Mouse (Mus musculus): ENCODE measurements around the gene Kidins220. TPM values are rescaled to one million over a fixed set of nuclear protein-coding genes. Genes with fewer than 3 reads are reported as not detected.

The Kidins220 gene
- polyA plus RNA-seq, 1 experiment from 2014 or later, result 14.3 TPM

DNA sequence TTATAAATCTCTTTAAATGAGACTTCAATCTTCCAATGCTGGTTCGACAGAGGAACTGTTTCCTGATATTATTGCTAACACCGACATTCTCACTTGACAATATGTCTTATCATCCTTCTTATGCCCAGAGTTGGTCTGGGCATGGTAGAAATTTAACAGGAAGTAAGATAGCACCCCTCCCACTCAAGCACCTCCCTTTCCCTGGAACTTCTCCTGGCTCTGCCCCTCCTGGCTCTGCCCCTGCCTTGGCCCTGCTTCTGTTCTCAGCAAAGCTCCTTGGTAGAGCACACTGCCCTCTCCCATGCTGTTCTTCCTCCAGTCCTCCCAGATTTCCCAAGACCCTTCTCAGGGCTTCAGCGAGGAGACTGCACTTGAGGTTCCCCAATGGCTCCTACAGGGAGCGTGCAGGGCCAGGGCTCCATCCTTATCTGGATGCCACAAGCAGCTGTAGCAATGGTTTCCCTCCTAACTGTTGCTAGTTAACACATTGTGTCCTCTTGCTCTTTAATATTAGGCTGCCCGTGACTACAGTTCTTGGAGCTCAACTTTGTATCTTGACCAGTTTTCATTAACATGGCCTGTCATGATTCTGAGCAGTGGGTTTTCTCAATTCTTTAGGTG is 39.7 kb downstream of the Kidins220 start:
- peak overlapping the region; percentile 67 for H3K27ac ChIP-seq
- no peaks in the 10 kb centered on the region for H3K27me3 ChIP-seq (ENCODE audit: low read depth, poor library complexity, severe bottlenecking)
- WGBS, result 93% methylated on average over 5 of the region's 5 CpGs

DNA sequence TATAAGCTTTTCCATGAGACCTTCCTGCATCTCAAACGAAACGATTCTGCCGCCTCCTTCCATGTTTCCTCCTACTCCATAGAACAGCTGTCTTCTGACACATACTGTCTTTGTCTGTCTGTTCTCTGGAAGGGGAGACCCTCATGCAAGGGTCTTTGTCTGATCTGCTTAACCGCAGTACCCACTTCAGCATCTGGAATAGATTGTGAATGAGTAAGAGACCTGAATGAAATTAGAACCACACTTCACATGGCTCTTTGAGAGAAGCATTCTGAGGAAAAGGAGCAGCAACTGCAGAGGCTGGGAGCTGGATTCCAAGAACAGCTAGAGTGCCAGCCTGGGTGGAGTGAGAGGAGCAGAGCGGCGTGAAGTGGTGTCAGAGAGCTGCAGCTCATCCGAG is 40.2 kb downstream of the Kidins220 start:
- 76% methylated on average over 7 of the region's 7 CpGs for WGBS
- H3K4me3 ChIP-seq, result no peak overlapping the region
- H3K27me3 ChIP-seq (ENCODE audit: low read depth, poor library complexity, severe bottlenecking), result no peaks in the 10 kb centered on the region
- no peak for DNase-seq (ENCODE audit: low spot score)
- H3K9me3 ChIP-seq (replicated peaks), result no peaks in the 10 kb centered on the region
- peaks cover 72% of the 10 kb centered on the region for H3K36me3 ChIP-seq
- peak overlapping the region; percentile 67 for H3K27ac ChIP-seq
- H3K4me1 ChIP-seq, result peaks cover 12% of the 10 kb centered on the region

More for the DNA sequence above, 39.7 kb downstream of the Kidins220 start:
- H3K36me3 ChIP-seq, result peaks cover 73% of the 10 kb centered on the region
- H3K4me3 ChIP-seq, result no peak overlapping the region
- H3K9me3 ChIP-seq (replicated peaks), result no peaks in the 10 kb centered on the region
- no peak for DNase-seq (ENCODE audit: low spot score)
- H3K4me1 ChIP-seq, result peaks cover 12% of the 10 kb centered on the region

DNA sequence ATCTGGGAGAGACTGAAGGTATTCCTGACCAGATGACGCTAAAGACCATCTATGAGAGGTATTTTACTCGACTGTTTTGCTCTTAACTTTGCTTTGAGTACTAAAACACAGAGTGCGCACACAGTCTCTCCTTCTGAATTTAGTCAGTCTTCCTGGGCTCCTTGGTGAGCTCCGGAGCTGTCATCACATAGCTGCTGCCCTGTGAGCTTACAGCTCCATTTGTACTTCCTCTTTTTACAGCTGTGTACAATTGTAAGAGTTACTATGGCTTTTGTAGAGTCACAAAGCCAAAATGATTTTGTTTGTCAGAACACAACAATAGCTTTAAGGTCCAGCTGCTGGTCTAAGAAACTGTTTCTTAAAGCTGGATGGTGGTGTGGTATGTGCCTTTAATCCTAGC is 42.3 kb downstream of the Kidins220 start:
- Histone ChIP-seq H3K27me3 (ENCODE audit: low read depth, poor library complexity, severe bottlenecking) (no peaks in the 10 kb centered on the region), H3K4me1 (peaks cover 12% of the 10 kb centered on the region), H3K27ac (no peak overlapping the region), H3K36me3 (peaks cover 59% of the 10 kb centered on the region), H3K4me3 (no peak overlapping the region), H3K9me3 (replicated peaks) (no peaks in the 10 kb centered on the region)
- DNase-seq (ENCODE audit: low spot score), result no peak
- 92% methylated on average over 4 of the region's 4 CpGs for WGBS

DNA sequence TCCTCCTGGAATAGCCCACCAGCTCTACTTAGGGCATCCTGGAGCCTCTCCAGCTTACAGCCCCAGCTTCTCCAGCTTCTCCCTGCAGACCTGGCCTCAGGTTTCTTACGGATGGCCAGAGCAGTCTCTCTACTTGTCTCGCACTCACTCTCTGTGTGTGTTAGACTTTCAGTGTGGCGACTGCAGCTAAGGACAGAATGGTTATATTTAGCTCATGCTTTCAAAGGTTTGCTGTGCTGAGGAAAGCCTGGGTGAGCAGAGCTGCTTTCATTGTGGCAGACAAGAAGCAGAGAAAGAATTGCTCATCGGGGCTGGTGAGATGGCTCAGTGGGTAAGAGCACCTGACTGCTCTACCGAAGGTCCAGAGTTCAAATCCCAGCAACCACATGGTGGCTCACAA is 46.3 kb downstream of the Kidins220 start:
- WGBS, result 91% methylated on average over 5 of the region's 5 CpGs
- peaks cover 27% of the 10 kb centered on the region for H3K36me3 ChIP-seq
- H3K4me3 ChIP-seq, result no peak overlapping the region
- H3K4me1 ChIP-seq, result no peaks in the 10 kb centered on the region
- no peak for DNase-seq (ENCODE audit: low spot score)
- no peaks in the 10 kb centered on the region for H3K9me3 ChIP-seq (replicated peaks)
- no peak overlapping the region for H3K27ac ChIP-seq
- no peaks in the 10 kb centered on the region for H3K27me3 ChIP-seq (ENCODE audit: low read depth, poor library complexity, severe bottlenecking)

DNA sequence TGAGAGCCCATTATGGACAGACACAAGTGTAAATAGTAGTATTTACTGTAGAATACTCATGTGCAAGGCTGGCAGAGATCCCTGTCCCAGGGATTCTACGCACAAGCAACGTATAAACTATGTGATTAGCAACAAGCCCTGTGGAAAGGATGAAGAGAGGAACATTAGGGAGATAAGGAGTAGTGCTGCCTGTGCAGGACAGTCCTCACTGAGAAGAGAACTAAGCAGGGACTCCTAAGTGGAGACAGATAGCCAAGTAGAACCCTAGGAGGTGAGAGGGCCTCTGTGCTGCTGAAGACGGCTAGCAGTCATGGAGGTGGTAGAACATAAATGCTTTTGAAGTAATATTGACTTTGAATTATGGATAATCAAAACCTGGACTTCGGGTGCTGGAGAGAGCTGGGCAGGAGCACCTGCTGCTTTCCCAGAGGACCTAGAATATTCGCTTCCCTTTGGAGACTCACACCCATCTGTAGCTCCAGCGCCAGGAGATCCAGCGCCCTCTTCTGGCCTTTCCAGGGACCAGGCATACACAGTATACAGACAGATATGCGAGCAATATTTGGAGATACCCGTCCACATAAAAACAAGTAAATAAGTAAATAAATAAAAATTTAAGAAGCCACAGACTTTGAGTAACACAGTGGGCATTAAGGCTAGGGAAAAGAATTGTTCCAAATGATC is 50.3 kb downstream of the Kidins220 start:
- 69% methylated on average over 9 of the region's 9 CpGs for WGBS
- Histone ChIP-seq H3K4me1 (0 out of 2 replicates have a peak, but pooled peaks cover 2% of the 10 kb centered on the region), H3K27ac (no peak overlapping the region), H3K9me3 (replicated peaks) (no peaks in the 10 kb centered on the region), H3K4me3 (no peak overlapping the region), H3K27me3 (ENCODE audit: low read depth, poor library complexity, severe bottlenecking) (no peaks in the 10 kb centered on the region), H3K36me3 (no peaks in the 10 kb centered on the region; the same call in 1 of the 2 replicates)
- DNase-seq (ENCODE audit: low spot score), result no peak

DNA sequence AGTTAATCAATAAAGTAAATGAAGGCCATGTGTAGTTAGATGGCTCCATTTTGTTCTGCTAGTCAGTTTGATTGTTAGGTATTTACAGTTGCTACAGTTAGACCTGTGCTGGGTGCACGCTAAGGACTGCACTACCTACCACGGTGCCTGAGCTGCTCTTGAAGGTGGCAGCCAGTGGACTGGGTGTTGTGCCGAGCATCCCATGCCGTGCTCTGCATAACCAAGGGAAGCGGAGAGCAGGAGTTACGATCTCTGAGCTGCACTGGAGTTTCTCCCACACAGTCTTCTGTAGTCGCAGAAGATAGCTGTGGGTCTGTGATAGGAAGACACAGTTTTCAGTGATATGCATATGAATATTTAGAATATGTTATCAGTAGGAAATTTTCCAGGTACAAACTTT is 51.6 kb downstream of the Kidins220 start:
- no peak for DNase-seq (ENCODE audit: low spot score)
- Histone ChIP-seq H3K4me3 (no peak overlapping the region), H3K27me3 (ENCODE audit: low read depth, poor library complexity, severe bottlenecking) (no peaks in the 10 kb centered on the region), H3K36me3 (no peaks in the 10 kb centered on the region), H3K9me3 (replicated peaks) (no peaks in the 10 kb centered on the region), H3K27ac (no peak overlapping the region), H3K4me1 (0 out of 2 replicates have a peak, but pooled peaks cover 2% of the 10 kb centered on the region)
- whole genome bisulfite sequencing, result 90% methylated on average over 7 of the region's 7 CpGs

DNA sequence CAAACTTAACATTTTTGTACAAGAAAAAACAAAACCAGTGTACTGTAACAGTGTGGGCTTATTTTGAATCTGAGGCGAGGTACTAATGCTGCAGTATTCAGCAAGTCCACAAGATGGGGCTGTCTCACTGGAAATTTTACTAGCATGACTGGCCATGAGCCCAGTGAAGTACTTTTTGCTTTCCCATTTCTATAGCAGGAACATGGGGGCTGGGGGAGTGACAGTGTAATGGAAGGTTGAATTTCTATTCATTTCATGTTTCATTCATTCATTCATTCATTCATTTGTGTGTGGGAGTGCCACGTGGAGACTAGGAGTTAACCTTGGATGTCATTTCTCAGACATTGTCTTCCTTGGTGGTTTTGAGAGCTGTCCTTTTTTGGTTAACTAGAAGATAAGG is 52.7 kb downstream of the Kidins220 start:
- Histone ChIP-seq H3K36me3 (no peaks in the 10 kb centered on the region), H3K4me1 (0 out of 2 replicates have a peak, but pooled peaks cover 2% of the 10 kb centered on the region), H3K9me3 (replicated peaks) (no peaks in the 10 kb centered on the region), H3K27me3 (ENCODE audit: low read depth, poor library complexity, severe bottlenecking) (no peaks in the 10 kb centered on the region), H3K4me3 (no peak overlapping the region), H3K27ac (no peak overlapping the region)
- WGBS, result 28% methylated on average over 2 of the region's 2 CpGs
- peak; percentile 71 for DNase-seq (ENCODE audit: low spot score)

DNA sequence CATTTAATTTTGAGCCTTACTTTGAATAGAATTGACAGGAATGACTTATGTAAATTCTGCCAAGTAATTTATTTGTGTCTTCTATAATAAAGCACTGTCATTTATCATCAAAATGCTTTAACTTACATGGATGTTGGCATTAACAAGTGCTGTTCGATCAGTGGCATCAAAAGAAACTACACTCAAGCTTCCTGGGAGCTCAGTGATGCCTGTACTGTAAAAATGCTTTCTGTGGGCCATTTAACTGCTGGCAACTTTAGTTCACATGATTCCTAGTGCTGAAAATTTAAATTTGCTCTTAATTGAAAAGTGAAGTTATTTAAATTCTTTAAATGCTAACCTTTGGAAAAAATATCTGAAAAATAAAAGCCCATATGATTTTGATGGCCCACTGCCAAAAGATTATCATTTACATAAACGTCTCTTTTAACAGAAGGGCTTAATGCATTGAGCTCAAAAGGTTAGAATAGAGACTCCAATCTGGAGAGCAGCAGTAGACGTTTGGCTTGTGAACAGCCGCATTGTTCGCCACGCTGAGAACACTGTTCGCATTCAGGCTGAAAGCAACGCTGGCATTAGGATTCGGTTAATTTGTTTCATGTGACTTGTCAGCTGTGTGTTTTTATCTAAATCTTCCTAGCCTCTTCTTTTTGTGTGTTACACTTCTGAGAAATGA is 59.1 kb downstream of the Kidins220 start:
- WGBS, result 79% methylated on average over 9 of the region's 9 CpGs

DNA sequence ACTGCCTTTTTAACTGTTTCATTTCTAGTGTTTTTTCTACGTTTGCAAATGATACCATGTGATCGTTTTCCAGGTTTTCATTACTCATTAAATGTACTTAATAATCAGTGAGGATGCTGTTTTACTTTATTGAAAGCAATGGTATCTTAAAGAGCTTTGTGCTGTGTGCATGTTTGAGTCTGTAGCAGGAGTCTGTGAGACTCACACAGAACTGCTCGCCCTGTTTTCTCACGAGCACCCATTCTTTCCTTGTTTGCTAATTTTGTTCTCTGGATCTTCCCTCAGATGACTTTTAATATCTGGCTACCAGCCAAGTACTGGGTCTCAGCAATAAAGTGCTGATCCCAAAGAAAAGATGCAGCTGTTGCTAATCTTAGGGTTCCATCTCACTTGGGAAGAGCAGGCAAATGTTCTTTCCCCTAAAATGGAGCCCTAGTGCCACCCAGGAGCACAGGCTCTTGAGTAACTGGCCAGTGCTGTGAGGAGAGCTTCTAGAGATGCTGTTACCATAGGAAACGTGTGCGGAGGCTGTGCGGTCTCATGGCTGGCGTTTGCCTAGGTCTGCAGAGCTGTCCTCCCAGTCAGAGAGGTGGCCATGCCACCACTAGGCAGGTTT is 59.7 kb downstream of the Kidins220 start:
- WGBS, result 87% methylated on average over 8 of the region's 8 CpGs
- H3K27ac ChIP-seq, result no peak overlapping the region

More for the DNA sequence above, 59.1 kb downstream of the Kidins220 start:
- H3K4me3 ChIP-seq, result no peak overlapping the region
- H3K27ac ChIP-seq, result no peak overlapping the region
- H3K27me3 ChIP-seq (ENCODE audit: low read depth, poor library complexity, severe bottlenecking), result no peaks in the 10 kb centered on the region
- H3K4me1 ChIP-seq, result no peaks in the 10 kb centered on the region
- no peaks in the 10 kb centered on the region for H3K9me3 ChIP-seq (replicated peaks)
- peaks cover 3% of the 10 kb centered on the region; the same call in 1 of the 2 replicates for H3K36me3 ChIP-seq
- DNase-seq (ENCODE audit: low spot score), result no peak

DNA sequence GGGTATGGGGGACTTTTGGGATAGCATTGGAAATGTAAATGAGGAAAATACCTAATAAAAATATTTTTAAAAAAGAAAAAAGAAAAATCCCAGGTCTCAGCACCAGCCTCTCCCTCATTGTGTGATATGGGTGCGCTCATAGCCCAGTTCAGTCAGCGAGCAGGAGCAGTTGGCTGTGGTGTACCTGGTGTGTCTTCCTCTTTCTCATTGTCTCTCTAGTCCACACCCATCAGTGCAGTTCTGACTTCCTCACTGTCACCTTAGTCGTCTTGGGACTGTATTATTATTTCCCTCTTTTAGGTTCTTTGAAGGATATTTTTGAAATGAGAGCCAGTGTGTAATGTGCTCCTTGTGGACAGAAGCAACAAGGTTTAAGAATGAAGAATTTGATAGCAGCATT is 61.3 kb downstream of the Kidins220 start:
- no peak for DNase-seq (ENCODE audit: low spot score)
- Histone ChIP-seq H3K9me3 (replicated peaks) (no peaks in the 10 kb centered on the region), H3K4me1 (no peaks in the 10 kb centered on the region), H3K36me3 (peaks cover 3% of the 10 kb centered on the region; the same call in 1 of the 2 replicates), H3K27ac (no peak overlapping the region), H3K4me3 (no peak overlapping the region), H3K27me3 (ENCODE audit: low read depth, poor library complexity, severe bottlenecking) (no peaks in the 10 kb centered on the region)
- 91% methylated on average over 3 of the region's 3 CpGs for WGBS

More for the DNA sequence above, 59.7 kb downstream of the Kidins220 start:
- H3K27me3 ChIP-seq (ENCODE audit: low read depth, poor library complexity, severe bottlenecking), result no peaks in the 10 kb centered on the region
- H3K4me3 ChIP-seq, result no peak overlapping the region
- no peak for DNase-seq (ENCODE audit: low spot score)
- H3K36me3 ChIP-seq, result peaks cover 3% of the 10 kb centered on the region; the same call in 1 of the 2 replicates
- H3K9me3 ChIP-seq (replicated peaks), result no peaks in the 10 kb centered on the region
- H3K4me1 ChIP-seq, result no peaks in the 10 kb centered on the region

DNA sequence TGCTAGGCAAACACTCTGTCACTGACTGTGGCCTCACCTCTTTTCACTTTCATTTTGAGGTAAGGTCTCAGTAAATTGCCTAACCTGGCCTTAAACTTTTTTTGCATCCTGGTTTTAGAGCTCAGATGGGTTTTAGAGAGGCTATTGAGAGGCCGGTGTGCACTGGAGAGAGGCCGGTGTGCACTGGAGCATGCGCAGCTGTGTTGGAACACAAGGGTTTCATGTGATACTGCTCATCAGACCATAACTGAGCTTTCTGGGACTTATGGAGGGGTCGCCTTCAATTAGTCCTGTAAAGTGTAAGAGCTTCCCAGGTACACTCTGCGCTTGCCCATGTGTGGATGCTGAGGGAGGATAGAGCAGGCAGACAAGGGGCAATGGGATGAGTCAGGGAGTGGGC is 62.5 kb downstream of the Kidins220 start:
- H3K27me3 ChIP-seq (ENCODE audit: low read depth, poor library complexity, severe bottlenecking), result no peaks in the 10 kb centered on the region
- no peaks in the 10 kb centered on the region for H3K9me3 ChIP-seq (replicated peaks)
- DNase-seq (ENCODE audit: low spot score), result no peak
- peaks cover 3% of the 10 kb centered on the region; the same call in 1 of the 2 replicates for H3K36me3 ChIP-seq
- WGBS, result 95% methylated on average over 5 of the region's 5 CpGs
- no peak overlapping the region for H3K4me3 ChIP-seq
- H3K27ac ChIP-seq, result no peak overlapping the region
- no peaks in the 10 kb centered on the region for H3K4me1 ChIP-seq

DNA sequence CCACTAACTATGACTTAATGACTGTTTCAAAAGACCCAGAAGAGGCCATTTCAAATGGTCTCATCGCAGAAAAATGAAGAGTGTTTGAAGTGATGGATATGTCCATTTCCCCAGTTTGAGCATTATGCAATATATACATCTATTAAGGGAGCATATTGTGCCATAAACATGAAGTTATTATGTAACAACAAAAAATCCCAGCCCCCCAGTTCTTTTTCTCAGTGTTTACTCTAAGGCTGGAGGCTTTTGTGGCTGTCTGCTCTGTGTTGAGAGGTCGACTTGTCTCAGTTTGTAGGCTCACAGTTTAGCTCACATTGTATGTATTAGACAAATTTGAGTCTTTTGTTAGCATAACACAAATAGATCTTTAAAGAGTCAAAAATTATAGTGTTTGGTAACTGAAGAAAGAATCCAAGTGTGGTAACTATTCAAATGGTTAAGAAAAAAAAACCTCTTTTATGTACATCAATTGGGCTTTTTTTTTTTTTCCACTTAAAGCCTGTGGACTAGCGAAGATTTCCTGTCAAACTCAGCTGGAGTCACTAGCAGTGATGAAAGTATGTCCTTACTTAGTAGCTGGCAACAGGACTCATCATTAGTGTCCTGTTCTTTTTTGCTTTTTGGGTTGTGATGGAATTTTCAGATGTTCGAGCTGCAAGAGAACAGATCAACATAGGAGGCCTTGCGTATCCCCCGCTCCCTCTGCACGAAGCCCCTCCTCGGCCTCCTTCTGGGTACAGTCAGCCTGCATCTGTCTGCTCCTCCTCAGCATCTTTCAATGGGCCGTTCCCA is 63.2 kb downstream of the Kidins220 start:
- H3K4me3 ChIP-seq, result no peak overlapping the region
- no peaks in the 10 kb centered on the region for H3K27me3 ChIP-seq (ENCODE audit: low read depth, poor library complexity, severe bottlenecking)
- H3K36me3 ChIP-seq, result peaks cover 3% of the 10 kb centered on the region; the same call in 1 of the 2 replicates
- 0 out of 2 replicates have a peak, but pooled peaks cover under 1% of the 10 kb centered on the region for H3K4me1 ChIP-seq
- DNase-seq (ENCODE audit: low spot score), result no peak
- H3K27ac ChIP-seq, result no peak overlapping the region
- no peaks in the 10 kb centered on the region for H3K9me3 ChIP-seq (replicated peaks)
- 85% methylated on average over 9 of the region's 9 CpGs for WGBS

All from limb, embryonic 10.5 days (tissue).